Mouse (Mus musculus): ENCODE measurements at regions not wholly inside any gene's neighbourhood (a gene's known extent, or its start where the extent isn't known, plus 50 kb on each side); places are given as distances from the start of the nearest gene placed in this dataset.
A peak's percentile ranks its signal among the peaks of the same experiment; 100 is the strongest.
"Not testable (repeated sequence)": the region's sequence is repeated elsewhere in the genome, so short reads cannot be mapped to it uniquely, and the experiment has no call there.

DNA sequence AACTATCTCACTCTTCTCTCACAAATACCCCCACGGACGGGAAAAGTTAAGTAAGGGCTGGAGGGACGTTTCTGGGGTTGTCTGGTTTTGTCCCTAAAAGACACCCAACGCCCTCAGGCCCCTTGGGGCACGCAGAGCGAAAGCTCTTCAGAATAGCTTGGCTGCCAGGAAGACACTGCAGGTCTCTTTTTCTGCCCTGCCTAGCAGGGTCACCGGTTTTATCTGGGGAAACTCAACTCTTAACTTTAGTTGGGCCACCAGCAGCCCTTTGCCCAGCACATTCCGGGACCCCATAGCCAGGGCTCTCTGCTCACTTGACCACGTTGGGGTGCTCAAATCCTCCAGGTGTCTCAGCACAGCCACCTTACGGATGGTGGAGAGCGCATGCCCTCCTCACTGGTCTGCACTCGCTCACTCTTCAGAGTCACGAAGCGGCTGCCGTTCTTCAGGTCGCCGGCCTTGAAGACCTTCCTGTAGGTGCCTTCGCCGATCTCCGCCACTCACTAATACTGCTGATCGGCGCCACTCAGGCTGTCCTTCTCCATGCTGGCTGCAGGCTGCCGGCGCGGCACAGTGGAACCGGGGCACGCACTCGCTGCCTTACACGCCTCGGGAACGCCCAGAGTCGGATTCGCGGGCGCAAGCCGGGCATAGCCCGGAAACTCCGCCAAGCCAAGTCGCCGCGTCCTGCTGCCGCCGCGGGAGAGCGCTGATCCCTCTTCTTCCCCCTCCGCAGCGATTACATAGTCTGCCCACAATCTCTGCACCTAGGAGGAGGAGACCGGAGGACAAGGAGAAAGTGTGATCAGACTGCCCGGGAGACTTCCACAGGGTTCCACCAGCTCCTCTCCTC is 83.0 kb downstream of the Ulbp1 start:
- DNase-seq (ENCODE audit: low spot score in 2 of 2): peak in 1 of 2 experiments; percentile 6

DNA sequence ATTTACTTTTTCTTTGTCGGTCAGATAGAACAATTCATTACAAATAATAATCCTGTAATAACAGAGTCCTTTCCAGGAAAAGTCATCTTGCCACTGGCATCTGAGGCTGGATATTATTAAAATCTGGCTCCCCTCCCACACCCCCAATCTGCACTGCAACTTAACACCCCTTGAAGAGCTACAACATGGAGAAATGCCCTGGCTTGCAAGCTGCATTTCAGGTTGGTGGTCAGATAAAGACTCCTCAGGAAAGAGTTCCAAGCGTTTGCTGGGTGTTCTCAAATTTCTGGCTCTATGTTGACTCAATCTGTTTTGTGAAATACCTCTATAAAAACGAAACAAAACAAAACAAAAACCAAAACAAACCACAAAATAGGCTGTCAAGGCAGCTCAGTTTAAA is 114.6 kb downstream of the Ulbp1 start:
- DNase-seq (ENCODE audit: low spot score in 2 of 2): not testable (repeated sequence)

DNA sequence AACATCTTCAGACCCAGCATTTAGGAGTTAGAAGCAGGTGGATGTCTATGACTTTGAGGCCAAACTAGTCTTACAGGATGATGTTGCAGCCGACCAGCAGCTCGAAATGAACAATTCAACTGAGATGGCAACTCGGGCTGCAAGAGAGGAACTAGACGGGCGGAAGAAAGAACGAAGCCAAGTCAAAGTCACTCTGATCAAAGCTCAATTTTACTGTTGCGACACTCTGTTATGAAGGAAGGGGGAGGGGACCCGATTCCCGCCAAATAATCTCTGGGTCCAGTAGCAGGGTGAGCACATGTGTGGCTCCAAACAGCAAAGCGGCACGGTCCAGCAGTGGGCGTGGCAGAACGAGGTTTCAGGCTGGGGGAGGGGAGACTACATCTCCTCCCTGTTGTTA is 129.1 kb downstream of the Ulbp1 start:
- DNase-seq (ENCODE audit: low spot score in 2 of 2): not testable (repeated sequence)

DNA sequence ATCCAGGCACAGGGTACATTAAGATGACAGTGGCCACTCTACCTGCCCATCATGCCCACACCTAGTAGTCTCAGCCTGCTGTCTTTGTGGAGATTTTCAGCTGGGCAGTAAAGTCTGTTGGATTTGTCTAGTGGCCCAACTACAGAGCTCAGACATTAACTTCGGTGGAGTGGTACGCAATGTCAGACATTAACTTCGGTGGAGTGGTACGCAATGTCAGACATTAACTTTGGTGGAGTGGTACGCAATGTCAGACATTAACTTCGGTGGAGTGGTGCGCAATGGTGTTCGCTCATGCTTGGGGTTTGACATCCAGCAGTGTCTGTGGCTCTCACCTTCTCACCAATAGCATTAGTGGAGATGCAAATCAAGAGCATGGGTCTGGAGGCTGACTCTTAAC is 129.7 kb downstream of the Ulbp1 start:
- DNase-seq (ENCODE audit: low spot score in 2 of 2): not testable (repeated sequence)

DNA sequence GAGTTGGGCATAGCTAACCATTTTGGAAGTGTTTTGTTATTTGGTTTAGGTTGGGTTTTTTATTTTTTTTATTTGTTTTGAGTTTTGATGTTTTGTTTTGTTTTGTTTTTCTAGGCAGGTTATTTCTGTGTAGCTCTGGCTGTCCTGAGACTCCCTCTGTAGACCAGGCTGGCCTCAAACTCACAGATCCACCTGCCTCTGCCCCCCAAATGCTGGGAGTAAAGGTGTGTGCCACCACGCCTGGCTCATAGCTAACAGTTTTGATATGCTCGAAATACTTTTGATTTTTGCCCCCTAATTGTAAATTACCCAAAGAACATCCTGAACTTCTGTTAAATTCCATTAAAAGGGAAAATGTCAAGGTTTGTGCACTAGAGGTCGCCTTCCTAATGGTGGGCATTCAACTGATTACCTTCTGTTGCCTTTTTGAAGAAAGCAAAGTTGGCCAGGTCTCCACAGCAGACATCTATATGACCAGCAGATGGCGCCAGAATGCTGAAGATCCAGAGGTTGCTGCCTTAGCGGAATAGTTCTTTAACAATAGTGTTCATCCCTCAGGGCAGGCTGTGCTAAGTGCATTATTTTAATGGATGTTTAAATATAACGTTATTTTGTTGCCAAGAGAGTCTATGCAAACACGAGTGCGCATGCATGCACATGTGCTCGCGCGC is 121.2 kb upstream of the Cnksr3 start:
- DNase-seq (ENCODE audit: low spot score in 2 of 2): peak in 1 of 2 experiments; percentile 27

DNA sequence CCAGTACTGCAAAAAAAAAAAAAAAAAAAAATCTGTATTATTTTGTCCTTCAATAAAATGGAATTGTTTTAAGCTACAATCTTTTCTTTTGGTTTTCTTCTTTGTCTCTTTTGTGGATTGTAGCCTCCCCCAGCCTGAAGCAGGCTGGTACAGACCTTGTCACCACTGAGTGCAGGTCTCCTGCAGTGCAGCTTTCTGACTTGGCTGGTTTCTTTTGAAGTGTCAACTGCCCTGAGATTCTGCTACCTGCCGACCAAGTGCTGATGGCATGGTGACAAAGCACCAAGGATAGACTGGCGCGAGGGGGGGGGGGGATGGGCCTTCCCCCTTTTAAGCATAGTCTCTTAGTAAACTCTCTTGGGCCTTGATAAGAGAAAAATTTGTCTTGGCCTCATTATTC is 116.2 kb upstream of the Cnksr3 start:
- no peak for DNase-seq (ENCODE audit: low spot score in 2 of 2)

DNA sequence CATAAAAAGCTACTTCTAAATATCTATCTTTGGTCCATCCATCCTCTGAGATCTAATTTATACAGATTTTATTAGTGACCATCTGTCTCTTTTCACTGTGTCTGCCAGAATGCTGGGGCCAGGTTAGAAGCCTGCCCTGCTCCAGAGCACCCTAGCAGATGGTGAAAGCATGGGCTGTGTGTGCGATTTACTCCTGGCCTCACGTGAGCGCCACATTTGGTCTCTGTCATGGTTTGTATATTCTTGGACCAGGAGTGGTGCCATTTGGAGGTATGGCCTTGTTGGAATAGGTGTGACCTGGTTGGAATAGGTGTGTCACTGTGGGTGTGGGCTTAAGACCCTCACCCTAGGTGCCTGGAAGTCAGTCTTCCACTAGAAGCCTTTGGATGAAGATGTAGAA is 115.0 kb upstream of the Cnksr3 start:
- not testable (repeated sequence) for DNase-seq (ENCODE audit: low spot score in 2 of 2)

- no peak for DNase-seq (ENCODE audit: low spot score in 2 of 2)
These were observed 113.0 kb upstream of the Cnksr3 start for GRCm38 (mm10) chr10:7325074-7325473.

- DNase-seq (ENCODE audit: low spot score in 2 of 2): no peak
These were observed 111.2 kb upstream of the Cnksr3 start for GRCm38 (mm10) chr10:7323258-7323657.

DNA sequence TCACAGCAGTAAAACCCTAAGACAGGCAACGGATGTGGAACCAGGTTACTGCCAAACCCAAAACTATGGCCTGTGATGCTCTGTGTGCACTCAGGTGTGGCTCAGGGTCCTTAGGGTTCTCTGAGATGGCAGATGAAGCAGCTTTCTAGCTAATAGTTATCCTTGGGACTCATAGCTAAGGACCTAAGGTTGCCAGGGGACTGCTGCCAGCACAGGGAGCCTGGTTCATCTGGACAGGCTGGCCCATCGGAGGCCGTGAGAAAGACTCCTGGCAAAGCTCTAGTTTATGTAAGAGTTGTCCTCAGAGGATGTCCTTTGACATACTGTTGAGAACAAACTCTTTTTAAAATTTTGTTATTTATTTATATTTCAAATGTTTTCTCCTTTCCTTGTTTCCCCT is 97.9 kb upstream of the Cnksr3 start:
- DNase-seq (ENCODE audit: low spot score in 2 of 2): no peak

GRCm38 (mm10) chr10:7305881-7306280 is 93.8 kb upstream of the Cnksr3 start:
- not testable (repeated sequence) for DNase-seq (ENCODE audit: low spot score in 2 of 2)

- DNase-seq (ENCODE audit: low spot score in 2 of 2): no peak
These were observed 86.3 kb upstream of the Cnksr3 start for GRCm38 (mm10) chr10:7298377-7298776.

DNA sequence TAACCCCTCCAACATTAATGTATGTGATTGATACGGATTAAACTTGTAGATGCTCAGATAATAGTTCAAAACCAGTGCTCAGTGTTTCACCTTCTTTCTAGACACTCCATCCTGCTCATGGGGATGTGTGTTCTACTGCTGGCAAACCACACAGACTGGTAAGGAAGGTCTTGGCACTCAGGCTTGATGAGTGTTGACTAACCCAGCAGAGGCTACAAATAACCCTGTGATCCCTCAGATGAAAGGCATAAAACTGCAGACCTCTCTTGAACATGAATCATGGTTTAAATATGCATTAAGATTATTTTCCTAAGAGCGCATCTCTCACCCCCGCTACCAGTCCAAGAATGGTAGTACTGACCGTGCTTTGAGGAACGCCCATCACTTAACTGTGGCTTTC is 83.9 kb upstream of the Cnksr3 start:
- DNase-seq (ENCODE audit: low spot score in 2 of 2): no peak

DNA sequence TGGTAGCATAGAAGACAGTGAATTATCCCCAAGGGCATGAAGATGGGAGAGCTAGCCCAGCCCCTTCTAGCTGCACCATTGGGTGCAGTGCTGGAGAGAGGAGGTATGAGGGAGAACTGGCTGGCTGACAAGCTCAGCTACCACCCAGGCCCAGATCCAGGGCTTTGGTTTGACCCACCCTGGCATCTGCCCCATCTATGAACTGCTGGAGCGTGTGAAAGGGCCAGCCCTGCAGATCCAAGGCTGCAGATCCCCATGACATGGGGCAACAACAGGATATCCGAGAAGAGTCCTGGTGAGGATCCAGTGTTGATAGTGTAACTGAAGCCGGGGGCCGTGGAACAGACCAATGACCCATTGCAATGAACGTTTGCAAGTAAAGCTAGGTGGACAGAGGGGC is 81.2 kb upstream of the Cnksr3 start:
- no peak for DNase-seq (ENCODE audit: low spot score in 2 of 2)

DNA sequence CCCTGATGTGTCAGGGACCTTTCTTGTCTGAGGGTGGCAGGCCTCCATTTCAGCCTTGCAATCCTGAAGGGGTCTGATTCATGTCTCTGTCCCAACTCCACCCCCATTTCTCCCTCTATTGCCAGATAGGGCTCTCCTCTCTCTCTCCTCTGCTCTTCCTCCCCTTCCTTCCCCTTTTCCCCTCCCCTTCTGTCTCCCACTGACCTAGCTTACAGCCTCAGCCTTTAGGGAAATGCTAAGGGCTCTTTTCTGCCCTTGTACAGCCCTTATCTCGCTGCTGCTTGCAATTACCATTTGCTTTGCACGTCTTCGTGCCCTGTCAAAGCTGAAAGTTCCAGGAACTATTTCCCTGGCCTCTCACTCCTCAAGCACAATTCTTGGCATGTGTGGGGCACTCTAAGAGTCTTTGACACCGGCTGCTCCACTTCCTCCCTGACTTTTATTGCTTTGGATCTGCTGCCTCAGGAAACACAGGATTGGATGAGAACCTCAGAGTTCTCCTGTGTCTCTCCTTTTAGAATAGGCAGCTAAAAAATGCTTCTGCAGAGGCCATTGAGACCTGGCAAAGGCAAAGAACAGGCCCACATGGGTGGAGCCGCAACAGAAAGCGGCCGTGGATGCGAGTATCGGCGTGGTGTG is 77.9 kb upstream of the Cnksr3 start:
- DNase-seq (ENCODE audit: low spot score in 2 of 2): no peak

- no peak for DNase-seq (ENCODE audit: low spot score in 2 of 2)
These were observed 73.3 kb upstream of the Cnksr3 start for GRCm38 (mm10) chr10:7285112-7285905.

GRCm38 (mm10) chr10:7280429-7280828 is 68.4 kb upstream of the Cnksr3 start:
- no peak for DNase-seq (ENCODE audit: low spot score in 2 of 2)

- no peak for DNase-seq (ENCODE audit: low spot score in 2 of 2)
These were observed 66.8 kb upstream of the Cnksr3 start for GRCm38 (mm10) chr10:7278820-7279219.

DNA sequence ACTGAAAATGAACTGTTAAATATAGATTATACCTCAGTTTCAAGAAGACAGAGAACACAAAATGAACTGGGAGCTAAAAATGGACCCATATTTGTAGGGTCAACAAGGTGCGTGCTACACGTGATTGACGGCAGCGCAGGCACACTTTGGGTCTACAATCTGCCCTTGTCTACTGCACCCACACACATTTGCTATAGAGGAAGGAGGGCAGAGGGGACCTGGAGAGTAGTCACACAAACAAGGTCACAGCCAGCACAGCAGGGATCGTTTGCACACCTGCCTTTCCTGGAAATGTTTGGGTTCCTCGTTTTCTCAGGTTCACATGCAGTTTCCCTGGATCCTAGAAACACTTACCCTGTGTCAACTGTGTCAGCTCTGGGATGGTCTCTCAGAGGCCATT is 63.3 kb upstream of the Cnksr3 start:
- no peak for DNase-seq (ENCODE audit: low spot score in 2 of 2)

- no peak for DNase-seq (ENCODE audit: low spot score in 2 of 2)
These were observed 62.4 kb upstream of the Cnksr3 start for GRCm38 (mm10) chr10:7274422-7274821.

DNA sequence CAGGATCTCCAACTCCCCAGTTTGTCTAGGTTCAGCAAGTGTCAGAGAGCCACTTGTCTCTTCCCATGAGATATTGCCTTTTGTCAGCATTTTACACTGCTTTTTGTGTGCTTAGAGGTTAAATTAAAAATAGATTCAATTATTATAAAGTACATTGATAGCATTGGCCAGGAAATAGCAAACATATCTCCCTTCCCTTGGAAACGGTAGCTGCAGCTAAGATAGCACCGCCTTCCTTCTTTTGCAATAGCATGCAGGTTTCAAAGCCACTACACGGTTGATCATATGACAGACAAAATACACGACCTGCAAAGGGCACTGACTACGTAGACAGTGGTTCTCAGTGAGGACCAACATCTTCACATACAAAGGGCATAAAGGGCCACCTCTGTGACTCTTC is 59.1 kb upstream of the Cnksr3 start:
- DNase-seq (ENCODE audit: low spot score in 2 of 2): no peak
